Mouse (Mus musculus) yolk sac, embryonic 10.5 days (tissue): Measurements from ENCODE around the gene Fcgr4.

Experiments used
- DNase-seq: peaks from one replicate; pipeline ENCODE4 v3.0.0-alpha.2; 2017; ENCODE audit warnings: low spot score

The Fcgr4 gene

DNA sequence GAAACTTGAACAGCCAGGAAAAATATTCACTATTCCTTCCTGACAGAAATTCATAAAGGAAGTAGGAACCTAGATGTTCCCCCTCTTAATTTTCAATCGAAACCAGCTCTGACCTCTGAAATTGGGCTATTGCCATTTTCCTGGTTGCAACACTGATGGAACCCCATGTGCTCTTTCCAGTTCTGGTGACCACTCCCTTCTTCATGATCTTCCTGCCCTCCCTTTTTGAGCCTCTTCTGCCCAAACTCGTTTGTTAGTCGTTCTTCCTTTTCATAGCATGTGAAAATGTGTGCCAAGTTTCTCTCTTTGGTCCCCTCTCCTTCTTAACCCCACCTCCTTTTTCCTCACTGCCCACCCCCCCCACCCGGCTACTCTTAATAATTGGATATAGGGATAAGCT is 7.0 kb upstream of the Fcgr4 start:
- DNase-seq = no peak

DNA sequence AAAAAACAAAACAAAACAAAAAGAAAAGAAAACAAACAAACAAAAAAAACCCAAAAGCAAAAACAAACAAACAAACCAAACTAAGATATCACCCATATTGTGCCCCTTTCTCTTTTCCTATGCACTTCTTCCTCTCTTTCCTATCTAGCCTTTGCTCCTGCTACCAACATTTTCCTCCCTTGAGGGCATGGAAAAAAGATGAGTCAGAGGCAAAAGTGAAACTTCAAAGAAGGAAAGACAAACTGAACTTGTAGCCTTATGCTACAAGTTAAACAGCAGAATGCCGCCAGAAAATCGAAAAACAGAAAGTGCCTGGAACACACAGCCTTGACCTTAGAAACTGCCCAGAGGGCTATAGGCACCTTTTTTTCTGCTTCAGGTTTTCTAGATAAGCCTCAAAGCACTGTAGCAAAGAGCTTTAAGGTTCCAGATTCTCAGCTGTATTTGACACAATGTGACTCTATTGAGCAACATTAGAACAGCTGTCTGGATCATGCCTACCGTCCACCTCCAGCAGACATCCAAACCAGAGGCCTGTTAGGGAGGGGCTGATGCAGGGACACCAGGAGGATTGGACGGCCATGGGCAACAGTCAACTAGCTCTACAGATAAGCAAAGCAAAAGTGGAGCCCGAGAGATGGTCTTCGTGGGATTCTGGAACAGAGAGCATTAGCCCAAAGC is 1.9 kb upstream of the Fcgr4 start:
- no peak for DNase-seq

DNA sequence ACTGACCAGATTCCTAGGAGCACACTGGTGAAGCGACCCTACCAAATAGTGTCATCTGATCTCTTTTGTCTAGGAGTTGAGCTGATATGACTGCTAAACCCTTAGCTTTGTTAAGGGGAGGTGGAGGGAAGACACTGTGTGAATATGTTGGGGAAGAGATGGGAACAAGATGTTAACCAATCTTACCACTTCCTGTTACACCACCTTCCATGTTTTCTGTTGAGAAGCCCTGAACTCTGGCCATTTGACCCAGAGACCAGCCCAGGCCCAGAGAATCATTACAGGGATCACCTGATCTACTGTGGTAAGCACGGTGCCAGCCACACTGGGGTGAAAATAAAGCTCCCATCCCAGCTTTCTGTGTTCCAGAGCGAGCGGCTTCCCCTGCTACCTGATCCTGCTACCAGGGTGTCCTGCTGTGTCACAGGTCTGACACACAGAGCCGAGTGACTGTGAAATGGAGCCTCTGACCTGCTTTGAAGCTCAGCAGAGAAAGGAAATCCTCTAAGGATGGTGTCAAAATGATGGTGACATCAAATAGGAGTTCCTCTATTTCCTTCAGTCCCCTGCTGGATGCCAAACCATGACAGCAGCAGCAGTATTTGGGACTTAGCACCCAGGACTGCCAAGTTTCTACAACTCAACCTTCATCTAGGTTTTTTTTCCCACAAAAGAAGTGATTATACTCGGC is 1.1 kb upstream of the Fcgr4 start:
- no peak for DNase-seq

DNA sequence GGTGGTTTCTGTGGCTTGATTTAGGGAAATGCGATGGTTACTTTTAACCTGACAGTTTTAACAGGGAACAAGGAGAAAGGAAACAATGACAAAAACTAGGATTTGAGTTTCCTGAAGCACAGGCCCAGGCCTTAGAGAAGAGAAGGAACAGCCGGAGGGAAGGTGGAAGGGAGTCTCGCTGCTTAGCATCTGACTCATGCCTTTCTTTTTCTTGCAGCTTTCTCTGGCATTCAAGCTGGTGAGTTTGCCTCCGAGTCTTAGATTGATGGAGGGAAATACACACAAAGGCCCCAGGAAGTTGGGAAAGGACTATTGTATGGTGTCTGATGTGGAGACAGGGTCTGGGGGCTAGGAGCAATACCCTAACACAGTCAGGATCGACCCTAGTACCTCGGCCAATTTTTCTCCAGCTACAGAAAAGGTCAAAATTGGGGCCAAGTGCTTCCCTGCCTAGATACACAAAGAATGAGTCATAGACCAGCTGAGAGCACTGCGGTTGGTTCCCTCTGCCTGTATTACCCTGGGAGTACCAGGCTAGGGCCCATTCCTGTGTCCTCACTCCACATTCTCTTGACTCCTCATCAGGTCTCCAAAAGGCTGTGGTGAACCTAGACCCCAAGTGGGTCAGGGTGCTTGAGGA is 711 bp downstream of the Fcgr4 start:
- no peak for DNase-seq

DNA sequence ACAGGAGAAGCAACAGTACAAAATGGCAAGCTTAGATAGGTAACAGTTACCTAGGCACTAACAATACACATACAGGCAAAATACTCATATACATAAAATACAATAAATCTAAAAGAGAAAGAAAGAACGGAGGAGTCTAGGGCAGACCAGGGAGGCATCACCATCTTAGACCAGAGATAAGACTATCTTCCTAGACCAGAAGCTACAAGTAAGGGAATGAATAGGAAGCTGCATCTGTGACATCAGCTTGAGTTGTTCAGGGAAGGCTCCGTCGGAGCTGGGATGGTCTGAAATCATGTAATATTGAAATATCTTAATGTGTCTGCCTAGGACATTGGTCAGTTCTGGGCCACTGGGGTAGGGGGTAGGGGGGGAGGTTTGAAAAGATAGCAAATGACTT is 13.0 kb downstream of the Fcgr4 start:
- no peak for DNase-seq

DNA sequence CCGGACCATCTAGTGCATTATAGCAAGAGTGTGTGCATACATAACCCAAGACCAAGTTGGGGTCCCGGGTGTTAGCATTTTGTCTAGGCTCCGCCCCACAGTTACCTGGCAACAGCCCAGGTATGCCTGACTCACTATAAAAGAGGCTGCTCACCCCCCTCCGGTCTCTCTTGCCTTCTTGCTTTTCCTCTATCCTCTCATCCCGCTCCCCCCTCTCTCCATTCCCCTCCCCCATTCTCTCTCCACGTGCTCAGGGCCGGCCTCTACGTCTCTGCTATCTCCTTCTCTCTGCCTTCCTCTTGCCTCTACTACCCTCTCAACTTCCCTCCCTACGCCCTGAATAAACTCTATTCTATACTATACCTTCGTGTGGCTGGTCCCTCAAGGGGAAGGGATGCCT is 14.0 kb downstream of the Fcgr4 start:
- DNase-seq = no peak

DNA sequence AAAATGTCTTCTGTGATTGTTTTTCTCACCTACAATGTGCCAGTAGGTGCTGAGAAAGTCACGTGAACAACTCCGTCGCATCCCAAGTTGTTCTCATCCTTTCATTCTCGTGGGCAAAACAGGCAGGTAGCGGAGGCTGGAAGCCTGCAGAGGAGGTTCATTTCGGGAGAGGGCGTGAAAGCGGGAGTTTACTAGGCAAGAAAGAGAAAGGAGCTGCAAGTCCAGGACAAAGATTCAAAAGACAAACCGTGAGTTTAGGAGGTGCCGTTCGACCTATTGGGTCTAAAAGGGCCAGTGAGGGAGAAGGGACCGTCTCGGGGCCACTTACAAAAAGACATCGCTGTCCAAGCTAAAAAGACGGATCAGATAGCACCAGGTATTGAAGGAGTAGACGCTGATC is 14.5 kb downstream of the Fcgr4 start:
- no peak for DNase-seq

DNA sequence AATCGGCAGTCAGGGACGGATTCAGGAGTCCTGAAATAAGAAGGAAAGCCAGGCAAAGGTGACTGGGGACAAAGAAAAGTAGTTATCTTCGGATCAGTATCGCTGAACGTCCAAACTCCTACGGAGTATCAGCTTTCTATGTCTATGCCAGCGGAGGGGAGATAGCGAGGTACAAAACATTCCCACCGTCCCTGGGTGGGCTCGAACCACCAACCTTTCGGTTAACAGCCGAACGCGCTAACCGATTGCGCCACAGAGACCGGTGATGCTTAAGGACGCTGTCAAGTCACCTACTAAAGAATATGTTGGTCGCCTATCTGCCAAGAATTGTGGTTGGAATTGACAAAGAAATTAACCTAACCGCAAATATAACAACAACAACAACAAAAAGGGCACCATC is 15.0 kb downstream of the Fcgr4 start:
- DNase-seq = peak; percentile 86

DNA sequence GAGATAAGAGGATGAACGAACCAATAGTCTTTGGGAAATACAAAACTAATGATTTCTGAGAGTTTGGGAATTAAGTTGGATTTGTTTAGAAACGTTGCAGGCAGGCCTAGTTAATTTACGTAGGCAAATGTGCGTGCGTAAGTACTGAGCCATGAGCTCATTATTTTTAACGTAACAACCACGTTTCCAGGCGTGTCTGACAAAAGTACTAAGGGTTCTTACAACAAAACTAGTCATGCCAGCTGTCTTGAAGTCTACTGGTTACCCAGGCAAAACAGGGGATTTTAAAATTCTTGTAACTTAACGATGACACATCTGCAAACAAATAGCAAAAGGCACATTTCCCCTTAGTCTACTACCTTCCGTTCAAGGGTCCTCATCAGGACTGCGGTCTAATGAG is 15.5 kb downstream of the Fcgr4 start:
- DNase-seq = peak; percentile 35

DNA sequence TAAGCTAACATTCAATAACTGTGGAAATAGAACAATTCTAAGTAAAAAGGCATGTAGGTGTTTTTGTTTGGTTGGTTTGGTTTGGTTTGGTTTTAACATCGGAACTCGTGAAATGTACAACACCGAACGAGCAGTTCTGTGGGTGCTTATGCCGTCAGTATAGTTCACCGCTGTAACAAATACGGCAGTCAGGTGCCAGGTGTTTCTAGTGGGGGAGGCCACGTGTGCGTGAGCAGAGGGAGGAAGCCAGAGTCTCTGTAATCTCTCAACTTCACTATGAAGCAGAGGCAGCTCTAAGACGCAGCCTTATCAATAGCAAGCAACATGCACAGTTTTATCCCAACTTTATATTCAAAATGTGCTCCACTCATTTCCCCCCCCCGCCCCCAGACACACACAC is 16.9 kb downstream of the Fcgr4 start:
- no peak for DNase-seq

DNA sequence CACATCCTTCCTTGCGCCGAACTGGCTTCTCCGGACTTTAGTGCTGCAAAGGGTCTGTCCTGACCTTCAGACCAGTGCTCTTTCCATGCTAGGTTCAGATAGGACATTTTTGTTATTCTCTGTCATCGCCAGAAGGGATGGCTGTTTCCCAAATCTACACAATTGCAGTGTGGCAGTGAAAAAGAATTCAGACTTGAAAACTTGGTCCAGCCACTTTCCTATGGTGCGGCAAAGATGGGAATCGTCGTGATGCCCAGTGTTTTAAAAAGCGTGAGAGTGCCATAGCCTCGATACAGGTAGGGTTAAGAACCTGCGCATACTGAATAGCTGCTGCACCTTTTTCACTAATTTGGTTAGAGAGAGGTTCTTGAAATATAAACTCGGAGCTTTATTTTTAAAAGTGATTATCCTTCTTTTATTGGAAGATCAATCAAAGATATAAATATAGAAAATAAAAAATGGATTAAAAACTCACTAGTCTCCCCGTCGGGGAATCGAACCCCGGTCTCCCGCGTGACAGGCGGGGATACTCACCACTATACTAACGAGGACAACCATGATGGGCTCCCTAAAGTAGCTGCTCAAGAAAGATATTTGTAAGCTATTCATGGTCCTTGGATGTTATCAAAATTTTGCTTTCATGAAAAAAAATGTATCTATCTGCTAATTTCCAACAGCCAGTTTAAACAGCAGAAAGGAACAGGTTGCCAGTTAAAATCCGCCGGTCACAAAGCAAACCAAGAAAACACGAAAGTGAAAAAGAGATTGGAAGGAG is 18.0 kb downstream of the Fcgr4 start:
- peak; percentile 83 for DNase-seq

DNA sequence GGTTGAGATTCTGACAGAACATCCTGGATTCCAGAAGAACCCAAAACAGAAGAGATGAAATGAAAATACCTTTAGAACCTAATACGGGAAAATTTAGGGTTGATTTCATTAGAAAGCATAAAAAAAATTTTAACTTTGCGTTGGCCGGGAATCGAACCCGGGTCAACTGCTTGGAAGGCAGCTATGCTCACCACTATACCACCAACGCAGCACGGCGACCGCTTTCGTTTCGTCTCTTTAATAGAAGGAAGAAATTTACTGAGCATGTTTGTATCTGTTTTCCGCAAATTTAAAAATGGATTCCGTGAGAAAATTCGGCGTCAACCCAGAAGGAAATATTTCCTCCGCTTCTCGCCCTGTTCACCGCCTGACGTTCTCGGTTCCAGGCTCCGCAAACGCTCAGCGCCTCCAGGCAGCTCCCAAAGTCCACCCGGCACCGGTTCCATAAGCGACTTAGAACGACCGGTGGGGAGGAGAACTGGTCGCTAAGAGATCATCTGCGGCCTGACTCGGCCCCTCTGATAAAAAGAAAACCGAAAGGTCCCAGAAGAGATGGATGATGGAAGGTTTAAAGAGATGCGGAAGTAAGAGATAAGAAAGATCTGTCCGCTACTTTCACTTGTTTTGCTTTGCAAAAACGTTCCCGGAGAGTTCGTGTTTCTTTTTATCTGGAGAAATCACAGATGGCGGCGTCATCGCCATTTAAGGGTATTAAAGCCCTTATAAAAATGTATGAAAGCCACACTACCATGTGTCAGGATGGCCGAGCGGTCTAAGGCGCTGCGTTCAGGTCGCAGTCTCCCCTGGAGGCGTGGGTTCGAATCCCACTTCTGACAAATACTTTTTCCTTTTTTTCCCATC is 19.4 kb downstream of the Fcgr4 start:
- DNase-seq = peak; percentile 92

DNA sequence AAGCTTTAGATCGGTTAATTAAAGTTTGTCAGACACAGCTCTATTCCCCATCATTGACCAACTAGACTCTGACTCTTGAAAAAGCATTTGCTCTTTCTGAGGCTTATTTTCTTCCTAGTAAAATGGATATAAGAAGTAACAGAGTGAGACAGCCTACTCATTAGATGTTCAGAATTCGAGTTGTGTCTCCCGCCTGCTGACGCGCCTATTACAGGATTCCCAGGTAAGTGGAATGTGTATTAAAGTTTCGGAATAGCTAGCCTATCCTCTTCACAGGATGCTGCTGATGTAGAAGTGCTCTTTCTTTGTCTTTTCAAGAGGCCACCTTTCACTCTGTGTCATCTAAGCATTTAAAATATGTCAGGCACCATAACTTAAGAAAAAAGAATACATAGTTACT is 20.4 kb downstream of the Fcgr4 start:
- no peak for DNase-seq

DNA sequence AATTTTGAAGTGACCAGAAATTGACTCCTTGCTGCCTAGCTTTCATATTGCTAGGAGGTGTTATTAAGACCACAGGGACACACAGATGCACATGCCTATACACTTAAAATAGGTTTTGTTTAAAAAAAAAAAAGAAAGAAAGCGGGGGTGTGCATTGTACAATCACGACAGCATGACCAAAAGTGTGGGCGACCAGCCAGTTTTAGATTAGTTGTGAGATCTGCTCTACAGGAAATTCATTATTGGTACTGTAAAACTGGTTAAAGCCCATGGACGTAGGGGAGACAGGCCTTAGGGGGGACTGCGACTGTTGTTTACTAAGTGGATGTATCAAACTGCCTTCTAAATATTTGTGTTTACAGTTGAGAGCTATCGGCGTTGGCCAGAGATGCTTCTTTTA is 21.2 kb downstream of the Fcgr4 start:
- no peak for DNase-seq

DNA sequence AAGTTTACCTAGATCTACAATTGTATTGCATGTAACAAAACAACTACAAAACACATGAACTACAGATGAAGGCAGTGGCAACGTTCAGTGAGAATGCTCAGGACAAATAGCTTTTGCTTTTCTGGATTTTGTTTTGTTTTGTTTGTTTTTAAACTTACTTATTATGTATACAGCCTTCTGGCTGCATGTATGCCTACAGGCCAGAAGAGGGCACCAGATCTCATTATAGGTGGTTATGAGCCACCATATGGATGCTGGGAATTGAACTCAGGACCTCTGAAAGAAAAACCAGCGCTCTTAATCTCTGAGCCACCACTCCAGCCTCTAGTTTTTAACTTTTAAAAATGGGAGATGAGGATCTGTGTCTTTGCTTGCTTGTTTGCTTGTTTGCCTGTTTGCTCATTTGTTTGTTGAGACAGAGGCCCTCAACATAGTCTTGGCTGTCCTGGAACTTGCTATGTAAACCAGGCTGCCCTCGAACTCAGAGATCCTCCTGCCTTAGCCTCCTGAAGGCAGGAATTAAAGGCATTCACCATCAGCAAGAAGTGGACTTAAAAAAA is 25.0 kb downstream of the Fcgr4 start:
- DNase-seq = no peak

DNA sequence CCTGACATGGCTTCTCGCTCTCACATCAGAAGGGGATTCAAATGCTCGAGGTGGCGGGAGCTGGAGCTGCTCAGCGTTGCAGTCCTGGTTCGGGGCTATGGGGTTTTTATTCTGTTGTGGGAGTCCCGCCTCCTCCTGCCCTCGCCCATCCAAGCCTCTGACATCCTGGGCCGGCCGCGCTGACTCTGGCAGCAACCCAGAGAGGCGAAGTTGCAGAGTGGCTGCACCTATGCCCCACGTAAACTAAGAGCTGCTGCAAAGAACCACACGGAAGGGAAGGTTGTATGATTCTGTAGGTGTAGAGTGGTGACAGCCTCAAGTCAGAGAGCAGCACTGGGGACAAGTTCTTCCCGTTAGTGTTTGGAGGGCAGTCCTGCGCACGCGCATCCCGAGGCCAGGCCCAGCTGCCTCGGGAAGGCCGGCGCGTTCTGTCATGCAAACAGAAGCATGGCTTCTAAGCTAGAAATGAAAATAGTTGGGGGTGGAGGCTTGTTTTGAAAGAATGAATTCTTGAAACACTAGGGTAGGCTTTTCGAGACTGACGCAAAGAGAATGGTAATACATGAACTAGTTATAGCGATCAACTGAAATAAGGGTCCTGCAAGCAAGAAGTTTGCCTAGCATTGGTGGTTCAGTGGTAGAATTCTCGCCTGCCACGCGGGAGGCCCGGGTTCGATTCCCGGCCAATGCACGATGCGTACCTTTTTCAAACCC is 25.8 kb downstream of the Fcgr4 start:
- peak; percentile 92 for DNase-seq

DNA sequence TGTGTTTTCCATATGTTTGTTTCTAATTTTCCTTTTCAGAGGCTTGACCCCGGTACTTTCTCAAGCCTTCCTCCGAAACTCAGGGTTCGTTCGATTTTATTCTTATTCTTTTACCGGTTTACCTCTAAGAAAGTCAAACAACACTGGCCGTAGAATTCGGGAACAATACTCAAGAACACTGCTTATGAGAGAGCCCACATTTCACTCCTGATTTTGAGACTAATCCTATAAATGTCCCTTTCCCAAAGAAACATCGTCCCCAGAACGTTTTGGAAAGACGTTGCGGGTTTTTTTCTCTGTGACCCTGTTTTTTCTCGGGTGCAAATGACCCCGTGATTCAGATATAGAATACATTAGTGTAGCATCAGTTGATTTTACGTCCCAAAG is 26.4 kb downstream of the Fcgr4 start:
- DNase-seq = no peak

DNA sequence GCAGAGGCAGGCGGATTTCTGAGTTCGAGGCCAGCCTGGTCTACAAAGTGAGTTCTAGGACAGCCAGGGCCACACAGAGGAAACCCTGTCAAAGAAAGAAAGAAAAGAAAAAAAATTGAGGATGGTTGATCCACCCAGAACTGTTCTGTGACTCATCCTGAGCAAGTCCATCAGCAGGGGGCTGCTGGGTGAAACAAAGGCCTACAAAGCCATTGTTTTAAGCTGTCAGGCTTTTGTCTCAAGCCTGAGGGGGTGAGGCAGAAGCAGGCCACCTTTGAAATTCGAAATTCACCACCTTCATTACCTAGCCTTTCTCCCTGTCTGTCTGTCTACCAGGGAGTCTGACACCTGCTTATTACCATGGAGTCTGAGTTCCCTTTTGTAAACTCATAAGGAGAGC is 27.8 kb downstream of the Fcgr4 start:
- DNase-seq = no peak

DNA sequence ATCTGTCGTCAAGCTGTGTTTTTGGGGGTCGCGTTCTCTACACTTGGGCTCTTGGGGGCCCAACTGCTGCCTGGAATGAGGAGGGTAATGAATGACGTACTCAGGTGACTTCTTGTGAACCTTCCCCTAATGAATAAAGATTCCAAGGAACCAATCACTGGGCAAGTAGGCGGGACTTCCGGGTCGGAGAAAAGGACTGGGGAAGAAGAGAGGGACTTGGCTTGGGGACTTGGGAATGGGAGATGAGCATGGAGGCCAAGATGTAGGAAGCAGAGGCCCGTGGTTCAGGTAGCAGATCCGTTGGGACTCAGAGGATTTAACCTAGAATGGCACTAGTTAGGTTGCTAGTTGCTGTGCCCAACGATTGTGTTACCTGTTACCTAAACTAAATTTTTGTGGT is 30.5 kb downstream of the Fcgr4 start:
- DNase-seq = peak; percentile 78

DNA sequence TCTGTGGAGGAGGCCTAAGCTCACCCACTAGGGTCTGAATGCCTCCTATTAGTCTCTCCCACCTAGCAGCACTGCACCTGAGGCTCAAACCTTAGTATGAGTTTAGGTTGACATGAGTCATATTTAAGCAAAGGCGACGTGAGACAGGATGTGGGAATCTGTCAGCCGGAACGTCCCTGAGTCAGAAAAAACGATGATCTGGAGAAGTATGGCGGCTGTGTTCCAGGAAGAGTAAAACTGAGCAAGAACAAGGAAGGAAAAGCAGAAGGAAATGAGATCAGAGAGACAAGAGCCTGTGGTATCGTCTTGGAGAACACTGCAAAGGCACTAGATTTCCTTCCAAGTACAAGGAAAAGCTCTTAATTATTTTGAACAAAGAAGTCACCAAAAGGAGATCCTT is 32.1 kb downstream of the Fcgr4 start:
- no peak for DNase-seq

DNA sequence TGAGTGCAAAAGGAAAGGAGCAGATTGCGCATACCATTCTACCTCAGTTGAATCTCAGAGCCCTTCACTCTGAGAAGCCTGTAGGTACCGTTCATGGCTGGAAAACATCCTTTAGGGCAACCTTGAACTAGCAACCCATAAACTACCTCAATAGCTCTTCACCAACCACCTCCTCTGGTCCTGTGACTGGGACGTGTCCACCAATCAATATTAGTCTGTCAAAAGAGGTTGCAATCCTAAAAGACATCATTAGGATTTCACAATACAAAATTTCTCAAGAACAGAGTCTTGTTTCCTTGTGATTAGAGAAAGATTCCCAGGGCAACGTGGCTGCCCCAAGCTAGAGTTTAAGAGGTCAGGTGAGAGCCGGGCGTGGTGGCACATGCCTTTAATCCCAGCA is 34.6 kb downstream of the Fcgr4 start:
- no peak for DNase-seq
